Mouse (Mus musculus) C2C12 (cell line): ENCODE results near the gene Sidt2. TPM values are rescaled to one million over a fixed set of nuclear protein-coding genes. Genes with fewer than 3 reads are reported as not detected.

Experiments
- H3K27me3 ChIP-seq: one replicate; pipeline ENCODE4 v1.6.1; 2011; ENCODE audit not compliant: control insufficient read depth, insufficient read depth, insufficient read length
- H3K36me3 ChIP-seq: one replicate; pipeline ENCODE4 v1.6.1; 2011; ENCODE audit not compliant: control insufficient read depth, insufficient read depth
- H3K4me3 ChIP-seq: one replicate; pipeline ENCODE4 v1.5.1; 2011; ENCODE audit warnings: mild to moderate bottlenecking, control low read depth; ENCODE audit not compliant: poor library complexity, insufficient read depth, severe bottlenecking
- H3K79me2 ChIP-seq: one replicate; pipeline ENCODE4 v1.6.1; 2011; ENCODE audit not compliant: control insufficient read depth, insufficient read depth
- H3K79me3 ChIP-seq: one replicate; pipeline ENCODE4 v1.6.1; 2011; ENCODE audit warnings: low read depth, control low read depth
- H3ac ChIP-seq: one replicate; pipeline ENCODE3; 2011; ENCODE audit warnings: low read depth; ENCODE audit not compliant: control insufficient read depth, insufficient read length
- CEBPB ChIP-seq: IDR thresholded peaks from one replicate; pipeline ENCODE4 v1.6.1; 2011; ENCODE audit warnings: low read depth, mild to moderate bottlenecking, control low read depth, moderate library complexity
- CTCF ChIP-seq: IDR thresholded peaks from one replicate; pipeline ENCODE4 v1.5.1; 2011; ENCODE audit not compliant: control insufficient read depth, insufficient read depth, insufficient read length
- FOSL1 ChIP-seq: IDR thresholded peaks from one replicate; pipeline ENCODE4 v1.8.0; 2011; ENCODE audit warnings: mild to moderate bottlenecking, low read length; ENCODE audit not compliant: poor library complexity, insufficient read depth, severe bottlenecking
- MAX ChIP-seq: IDR thresholded peaks from one replicate; pipeline ENCODE4 v1.6.1; 2011; ENCODE audit warnings: mild to moderate bottlenecking, control low read depth
- MYOD1 ChIP-seq: IDR thresholded peaks from one replicate; pipeline ENCODE4 v1.6.1; 2011; ENCODE audit warnings: low read depth; ENCODE audit not compliant: control insufficient read depth, insufficient read length
- MYOG ChIP-seq: IDR thresholded peaks from one replicate; pipeline ENCODE4 v1.6.1; 2011; ENCODE audit not compliant: control insufficient read depth, insufficient read length; ENCODE audit errors: extremely low read depth
- USF1 ChIP-seq: IDR thresholded peaks from one replicate; pipeline ENCODE4 v1.6.1; 2011; ENCODE audit warnings: low read depth, mild to moderate bottlenecking, control low read depth, moderate library complexity
- polyA plus RNA-seq: library from polyadenylated mRNA; unstranded; fragments of >200 nt; fragmentation: generic; extraction: Trizol; gene quantifications from one replicate; pipeline ENCODE4 v1.2.1, GENCODE M21; 2012; ENCODE audit warnings: missing spikeins

The Sidt2 gene
- polyA plus RNA-seq, 1 experiment: 50.2 TPM

GRCm38 (mm10) chr9:45954294-45955106 is 558 bp downstream of the Sidt2 start:
- H3K79me3 ChIP-seq: peaks cover 2% of the 10 kb centered on the region
- H3K79me2 ChIP-seq: peaks cover 24% of the 10 kb centered on the region
- H3K36me3 ChIP-seq: peaks cover 16% of the 10 kb centered on the region
- H3ac ChIP-seq: peak overlapping the region; percentile 77
- H3K27me3 ChIP-seq: no peaks in the 10 kb centered on the region
- peak overlapping the region; percentile 74 for H3K4me3 ChIP-seq
- TF ChIP-seq MYOD1: no peak
- TF ChIP-seq CTCF: no peak
- no peak for TF ChIP-seq MYOG
- TF ChIP-seq USF1: no peak

- H3K36me3 ChIP-seq: peaks cover 22% of the 10 kb centered on the region
- H3K27me3 ChIP-seq: no peaks in the 10 kb centered on the region
- H3K79me2 ChIP-seq: peaks cover 24% of the 10 kb centered on the region
- H3K4me3 ChIP-seq: peak overlapping the region; percentile 74
- TF ChIP-seq USF1 (no peak), CTCF (no peak), CEBPB (no peak), MAX (no peak), MYOG (no peak), MYOD1 (no peak), FOSL1 (no peak)
- H3K79me3 ChIP-seq: peaks cover 2% of the 10 kb centered on the region
- H3ac ChIP-seq: peak overlapping the region; percentile 77
Observed at GRCm38 (mm10) chr9:45953511-45954293, 1.4 kb downstream of the Sidt2 start.

- H3K79me2 ChIP-seq: peaks cover 24% of the 10 kb centered on the region
- H3K79me3 ChIP-seq: peaks cover 2% of the 10 kb centered on the region
- TF ChIP-seq MAX (no peak), CTCF (no peak), FOSL1 (no peak), MYOD1 (no peak), USF1 (no peak), CEBPB (no peak), MYOG (no peak)
- H3K36me3 ChIP-seq: peaks cover 22% of the 10 kb centered on the region
- H3K4me3 ChIP-seq: no peak overlapping the region
- no peak overlapping the region for H3ac ChIP-seq
- no peaks in the 10 kb centered on the region for H3K27me3 ChIP-seq
Observed at GRCm38 (mm10) chr9:45952890-45953289, 2.2 kb downstream of the Sidt2 start.

- H3K4me3 ChIP-seq: no peak overlapping the region
- TF ChIP-seq MYOD1 (no peak), CTCF (no peak), MYOG (no peak), USF1 (no peak), MAX (no peak), CEBPB (no peak), FOSL1 (no peak)
- peaks cover 2% of the 10 kb centered on the region for H3K79me3 ChIP-seq
- H3K79me2 ChIP-seq: peaks cover 24% of the 10 kb centered on the region
- peaks cover 22% of the 10 kb centered on the region for H3K36me3 ChIP-seq
- H3ac ChIP-seq: no peak overlapping the region
- no peaks in the 10 kb centered on the region for H3K27me3 ChIP-seq
Observed at GRCm38 (mm10) chr9:45952057-45952456, 3.0 kb downstream of the Sidt2 start.

GRCm38 (mm10) chr9:45946872-45947183 is 8.2 kb downstream of the Sidt2 start:
- no peak overlapping the region for H3ac ChIP-seq
- H3K79me2 ChIP-seq: no peaks in the 10 kb centered on the region
- H3K4me3 ChIP-seq: no peak overlapping the region
- TF ChIP-seq MAX (no peak), USF1 (no peak), CTCF (no peak), MYOG (no peak), FOSL1 (no peak), MYOD1 (no peak), CEBPB (no peak)
- H3K79me3 ChIP-seq: no peaks in the 10 kb centered on the region
- H3K27me3 ChIP-seq: no peaks in the 10 kb centered on the region
- H3K36me3 ChIP-seq: peaks cover 15% of the 10 kb centered on the region
